Mouse (Mus musculus) spleen, postnatal 14 days (tissue): Measurements from ENCODE around the gene Cd3d.
"Not testable (repeated sequence)": the region's sequence is repeated elsewhere in the genome, so short reads cannot be mapped to it uniquely, and the experiment has no call there.

Experiments used
- DNase-seq, 2 experiments: peaks; one replicate each; pipeline ENCODE4 v3.0.0; 2021 to 2022; ENCODE audit warnings: low spot score in 2 of 2

Gene Cd3d

DNA sequence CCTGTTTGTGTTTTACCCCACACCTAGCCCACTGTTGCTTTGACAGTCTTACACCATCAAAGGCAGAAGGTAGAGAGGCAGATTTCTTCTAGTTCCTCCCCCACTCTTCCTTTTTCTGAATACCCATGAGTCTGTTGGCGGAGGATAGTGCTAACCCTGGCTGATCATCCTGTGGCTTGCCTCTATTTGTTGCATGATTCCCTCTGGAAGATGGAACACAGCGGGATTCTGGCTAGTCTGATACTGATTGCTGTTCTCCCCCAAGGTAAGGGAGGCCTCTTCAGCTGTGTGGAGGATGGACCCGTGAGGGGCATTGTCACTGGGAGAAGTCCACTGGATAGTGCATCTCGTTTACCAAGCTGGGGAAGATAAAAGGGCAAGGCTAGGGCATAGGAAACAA is at the start of gene Cd3d:
Gene Cd3d (plus strand): TSS at position 111 of the 400 bp plus-strand sequence.
- DNase-seq = no peak

DNA sequence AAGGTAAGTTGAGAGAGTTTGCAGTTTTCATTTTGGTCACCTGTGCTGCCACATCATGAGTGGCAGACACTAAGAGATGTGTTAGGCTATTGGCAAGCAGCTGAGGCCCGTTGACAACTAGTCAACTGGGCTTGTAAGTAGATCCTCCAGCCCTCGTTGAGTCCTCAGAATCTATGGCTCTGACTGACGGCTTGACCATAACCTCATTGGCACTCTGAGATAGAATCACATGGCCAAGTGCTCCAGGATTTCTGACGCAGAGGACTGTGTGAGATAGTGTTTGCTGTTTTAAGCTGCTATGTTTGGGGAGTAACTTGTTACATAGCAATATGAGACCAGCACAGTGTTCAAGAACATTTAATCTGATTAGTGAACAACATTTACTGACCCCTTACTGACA is 39.8 kb upstream of the Cd3d start:
- no peak for DNase-seq

DNA sequence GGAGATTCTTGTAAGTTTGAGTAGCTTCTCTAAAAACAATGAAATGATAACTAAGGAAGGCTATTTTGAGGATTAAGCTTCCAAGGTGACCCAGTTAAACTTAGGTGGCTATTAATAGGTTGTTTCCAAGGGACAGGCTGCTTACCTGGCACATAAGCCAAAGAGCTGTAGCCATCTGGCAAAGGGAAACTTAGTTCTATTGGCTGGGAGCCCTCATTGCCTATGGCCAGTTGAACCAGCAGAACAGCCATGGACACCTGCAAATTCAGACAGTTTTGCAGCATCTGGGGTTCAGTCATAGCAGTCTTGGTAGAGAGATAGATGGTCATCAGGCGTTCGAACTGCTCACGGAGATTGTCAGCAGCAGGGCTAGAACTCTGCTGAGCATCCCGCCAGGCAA is 39.2 kb upstream of the Cd3d start:
- no peak for DNase-seq

DNA sequence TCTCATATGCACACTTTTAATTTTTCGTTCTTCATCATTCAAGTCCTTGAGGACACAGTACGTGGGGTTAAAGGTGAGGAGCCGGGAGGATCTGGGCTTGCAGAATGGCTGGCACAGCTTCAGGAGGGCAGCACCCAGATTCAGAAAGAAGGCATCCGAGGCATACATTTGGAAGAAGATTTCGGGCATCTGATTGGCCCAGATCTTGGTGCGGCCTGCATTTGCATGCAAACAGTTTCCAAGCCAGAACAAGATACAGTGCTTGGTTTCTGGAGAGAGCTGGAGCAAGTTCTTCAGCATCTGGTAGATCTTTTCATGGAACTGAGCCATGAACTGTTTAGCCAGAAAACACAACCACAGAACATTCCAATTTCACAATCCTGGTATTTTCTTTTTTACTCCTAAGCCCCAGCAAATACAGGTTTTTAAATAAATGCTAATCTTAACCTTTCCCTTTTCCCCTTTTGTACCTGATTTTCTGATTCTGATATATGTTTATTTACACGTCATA is 35.3 kb upstream of the Cd3d start:
- DNase-seq = no peak

DNA sequence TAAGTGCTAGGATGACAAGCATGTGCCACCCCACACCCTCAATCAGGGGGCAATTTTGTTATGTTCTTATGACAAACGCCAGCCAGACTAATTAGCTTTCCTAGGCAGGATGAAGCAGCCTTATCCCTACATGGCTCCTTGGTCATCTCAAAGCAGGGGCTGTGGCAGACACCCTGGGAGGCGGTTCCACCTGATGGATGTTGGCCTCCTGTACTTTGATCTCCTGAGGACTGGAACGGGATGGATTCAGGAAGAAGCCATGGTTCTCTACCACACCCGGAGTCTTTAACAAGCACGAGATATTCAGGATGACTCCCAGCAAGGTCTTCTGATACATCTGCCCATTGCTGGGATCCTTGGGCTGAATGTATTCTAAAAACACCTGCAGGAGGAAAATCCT is 33.8 kb upstream of the Cd3d start:
- no peak for DNase-seq

DNA sequence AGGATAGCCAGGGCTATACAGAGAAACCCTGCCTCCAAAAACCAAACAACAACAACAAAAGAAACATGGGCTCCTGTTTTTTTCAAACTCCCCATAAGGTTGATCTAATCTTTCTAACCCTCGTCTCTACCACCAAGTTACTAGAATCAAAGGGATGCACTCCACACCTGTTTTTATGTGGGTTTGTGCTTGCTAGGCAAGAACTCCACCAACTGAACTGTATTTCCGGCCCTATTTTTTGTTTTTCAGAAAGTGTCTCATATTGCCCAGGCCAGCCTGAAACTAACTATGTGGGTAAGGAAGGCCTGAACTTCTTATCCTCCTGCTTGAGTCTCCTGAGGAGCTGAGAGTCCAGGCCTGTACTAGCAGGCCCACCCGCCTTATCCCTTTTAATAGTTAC is 27.2 kb upstream of the Cd3d start:
- DNase-seq = no peak

DNA sequence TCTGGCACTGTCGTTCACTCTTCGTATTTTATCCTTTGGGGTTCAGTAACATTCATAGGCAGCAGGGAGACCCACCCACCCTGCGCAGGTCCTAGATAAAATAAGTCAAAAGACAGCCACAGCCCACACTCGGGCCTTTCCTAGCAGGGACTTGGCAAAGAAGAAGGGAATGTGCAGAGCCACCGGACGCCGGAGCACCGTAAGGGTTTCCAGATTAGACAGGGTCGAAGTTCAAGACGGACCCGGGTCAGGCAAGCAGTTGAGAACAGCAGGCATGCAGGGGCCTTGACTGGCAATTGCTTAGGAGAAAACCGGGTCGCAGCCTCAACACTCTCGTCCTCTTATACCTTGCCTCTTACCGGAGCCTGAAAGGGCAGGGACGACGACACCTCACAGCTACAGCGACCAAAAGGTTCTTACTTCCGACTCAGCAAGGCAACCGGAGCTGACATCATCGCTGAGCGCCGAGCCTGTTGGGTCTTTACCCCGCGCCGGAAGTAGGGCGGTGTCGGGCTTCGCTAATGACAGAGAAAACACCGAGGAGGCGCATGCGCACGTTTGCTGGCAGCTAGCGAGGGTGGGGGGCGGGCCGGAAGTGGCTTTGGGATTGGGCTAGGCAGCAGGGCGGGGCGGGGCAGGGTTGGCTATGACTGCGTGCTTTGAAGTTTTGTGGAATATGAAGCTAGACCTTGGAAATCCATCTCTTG is 16.3 kb upstream of the Cd3d start, which contains the start of gene Ube4a:
Gene Ube4a (minus strand): TSS at position 475 of the 707 bp plus-strand sequence.
- DNase-seq = peak; percentile 97 to 100

DNA sequence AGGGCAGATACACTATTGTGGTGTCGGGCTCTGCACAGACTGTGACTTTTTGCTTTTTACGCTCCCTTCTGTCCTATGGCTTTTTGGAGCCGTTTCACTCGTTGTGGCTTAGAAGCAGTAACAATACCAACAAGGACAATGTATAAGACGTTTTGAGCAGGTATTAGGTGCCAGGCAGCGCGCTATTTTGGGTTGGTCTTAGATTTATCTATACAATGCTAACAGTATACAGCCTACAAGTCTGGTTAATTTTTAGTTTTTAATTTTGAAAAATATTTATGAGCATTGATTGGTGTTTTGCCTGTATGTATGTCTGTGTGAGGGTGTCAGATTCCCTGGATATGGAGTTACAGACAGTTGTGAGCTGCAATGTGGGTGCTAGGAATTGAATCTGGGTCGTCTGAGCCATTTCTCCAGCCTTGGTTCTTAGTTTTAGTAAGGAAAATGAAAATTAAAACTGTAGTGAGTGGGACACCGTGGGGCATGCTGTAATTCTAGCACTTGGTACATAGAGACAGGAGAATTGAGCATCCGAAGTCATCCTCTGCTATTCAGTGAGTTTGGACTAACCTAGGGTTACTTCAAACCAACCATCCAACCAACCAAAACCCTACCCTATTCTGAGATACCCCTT is 15.6 kb upstream of the Cd3d start:
- no peak for DNase-seq

DNA sequence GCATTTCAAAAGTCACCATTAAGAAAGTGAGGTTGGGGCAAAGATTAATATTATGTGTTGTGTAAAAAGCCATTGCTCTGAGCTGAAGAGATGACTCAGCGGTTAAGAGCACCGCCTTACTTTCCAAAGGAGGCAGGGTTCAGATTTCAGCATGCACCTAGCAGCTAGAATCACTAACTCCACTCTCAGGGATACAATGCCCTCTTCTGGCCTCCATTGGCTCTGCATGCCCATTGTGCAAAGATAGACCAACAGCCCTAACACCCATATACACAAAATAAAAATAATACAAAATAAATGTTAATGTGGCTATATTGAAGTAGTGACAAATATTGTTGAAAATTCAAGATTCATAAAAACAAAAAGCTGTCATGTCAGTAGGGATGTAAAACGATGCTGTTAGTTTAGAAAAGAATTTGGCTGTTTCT is 14.8 kb upstream of the Cd3d start:
- DNase-seq = peak; percentile 57 to 77

DNA sequence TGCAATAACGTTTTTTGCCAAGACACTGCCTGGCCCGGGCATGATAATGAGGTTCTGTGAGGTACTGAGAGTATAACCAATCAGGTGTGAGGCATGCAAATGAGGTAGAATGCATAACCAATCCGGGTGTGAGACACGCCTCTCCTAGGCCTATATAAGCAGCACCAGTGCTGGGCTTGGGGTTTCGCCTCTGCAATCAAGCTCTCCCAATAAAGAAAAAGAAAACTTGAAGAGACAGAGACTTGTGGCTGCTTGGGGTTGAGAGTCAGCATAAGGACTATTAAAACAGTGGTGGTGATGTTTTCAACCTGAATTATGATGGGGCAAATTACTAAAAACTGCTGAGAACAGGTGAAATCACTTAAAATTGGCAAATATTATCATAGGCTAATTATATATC is 13.8 kb upstream of the Cd3d start:
- DNase-seq = not testable (repeated sequence)

DNA sequence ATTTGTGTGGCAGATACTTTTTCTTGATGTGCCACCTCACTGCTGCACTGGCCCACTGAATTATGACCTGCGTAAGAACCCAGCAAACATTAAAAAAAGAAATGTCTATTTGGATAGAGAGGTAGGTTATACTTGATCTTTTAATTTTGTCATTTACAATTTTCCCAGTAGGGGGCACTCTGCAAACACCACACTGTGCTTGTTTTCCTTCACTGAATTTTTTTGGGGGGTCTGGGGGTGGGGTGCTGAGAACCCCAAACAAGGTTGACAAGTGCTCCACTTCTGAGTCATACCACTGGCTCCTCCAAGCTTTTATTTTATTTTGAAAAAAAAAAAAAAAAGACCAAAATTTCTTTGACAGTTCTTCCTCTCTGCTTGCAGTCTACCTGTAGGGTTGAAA is 12.1 kb upstream of the Cd3d start:
- no peak for DNase-seq

DNA sequence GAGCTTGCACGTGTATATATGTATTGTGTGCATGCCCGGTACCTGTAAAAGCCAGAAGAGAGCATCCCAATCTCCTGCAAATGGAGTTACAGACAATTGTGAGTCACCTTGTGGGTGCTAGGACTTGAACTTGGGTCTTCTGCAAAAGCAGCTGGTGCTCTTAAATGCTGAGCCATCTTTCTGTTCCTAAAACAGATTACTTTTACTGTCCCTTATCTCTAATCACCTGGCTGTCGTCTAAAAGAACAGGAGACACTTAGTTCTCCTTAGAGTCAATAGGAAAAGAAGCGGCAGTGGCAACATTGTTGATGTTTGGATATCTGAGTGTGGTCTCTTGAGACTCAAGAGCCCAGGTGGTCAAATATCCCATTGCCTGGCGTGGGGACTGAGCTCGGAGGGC is 3.8 kb upstream of the Cd3d start:
- DNase-seq = no peak

DNA sequence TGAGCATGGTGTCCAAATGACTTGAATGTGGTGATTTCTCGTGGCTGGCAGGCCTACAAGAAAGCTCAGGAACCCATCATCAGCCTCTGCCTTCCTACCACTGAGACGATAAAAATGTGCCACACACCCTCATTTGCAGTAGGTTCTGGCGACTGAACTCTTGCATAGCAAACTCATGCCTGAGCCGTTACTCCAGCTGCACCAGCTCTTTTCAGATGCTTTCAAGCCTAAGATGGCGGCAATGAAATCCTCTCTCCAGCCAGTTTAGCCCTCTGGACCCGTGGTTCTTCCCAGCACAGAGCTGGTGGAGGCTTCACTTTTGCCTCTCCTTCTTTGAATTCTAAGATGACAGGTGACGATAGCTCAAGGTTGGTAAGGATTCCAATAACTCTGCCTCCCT is 1.8 kb upstream of the Cd3d start:
- no peak for DNase-seq

DNA sequence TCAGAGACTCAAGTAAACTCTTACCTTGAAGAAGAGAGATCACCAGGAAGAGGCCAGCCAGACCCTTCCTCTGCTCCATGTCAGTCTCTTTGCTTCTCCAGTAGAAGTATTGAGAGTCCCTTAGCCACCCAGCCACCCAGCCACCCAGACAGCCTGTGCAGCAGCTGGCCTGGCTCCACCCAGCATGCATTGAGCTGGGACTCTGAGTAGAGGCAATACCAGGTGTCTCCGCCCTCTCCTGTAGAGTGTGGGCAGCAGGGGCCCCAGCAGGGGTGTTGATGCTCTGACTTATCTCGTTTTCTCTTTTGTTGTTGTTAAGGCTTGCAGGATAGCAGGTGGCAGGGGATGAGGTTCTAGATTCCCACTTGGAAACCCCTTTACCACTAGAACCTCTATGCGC is 1.3 kb upstream of the Cd3d start, which contains the start of gene Cd3g:
Gene Cd3g (minus strand): TSS at position 190 of the 400 bp plus-strand sequence.
- DNase-seq = peak in 1 of 2 experiments; percentile 24

DNA sequence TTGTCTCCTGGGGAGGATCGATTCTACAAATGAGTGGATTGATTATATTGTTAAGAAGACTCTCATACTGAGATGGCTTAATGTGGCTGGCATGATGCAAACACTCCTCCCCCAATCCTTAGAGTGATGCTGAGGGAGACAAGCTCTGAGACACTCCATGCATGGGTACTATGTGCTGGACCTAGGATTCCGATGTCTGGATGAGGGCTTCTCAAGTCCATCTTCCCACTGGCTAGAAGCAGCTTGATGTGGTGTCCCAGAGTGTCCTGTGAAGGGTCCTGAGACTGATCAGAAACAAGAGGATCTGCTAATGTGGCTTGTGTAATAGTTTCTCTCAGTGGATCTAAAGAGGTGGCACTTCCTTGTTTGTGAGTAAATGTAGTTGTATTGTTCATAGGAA is 482 bp upstream of the Cd3d start:
- no peak for DNase-seq

DNA sequence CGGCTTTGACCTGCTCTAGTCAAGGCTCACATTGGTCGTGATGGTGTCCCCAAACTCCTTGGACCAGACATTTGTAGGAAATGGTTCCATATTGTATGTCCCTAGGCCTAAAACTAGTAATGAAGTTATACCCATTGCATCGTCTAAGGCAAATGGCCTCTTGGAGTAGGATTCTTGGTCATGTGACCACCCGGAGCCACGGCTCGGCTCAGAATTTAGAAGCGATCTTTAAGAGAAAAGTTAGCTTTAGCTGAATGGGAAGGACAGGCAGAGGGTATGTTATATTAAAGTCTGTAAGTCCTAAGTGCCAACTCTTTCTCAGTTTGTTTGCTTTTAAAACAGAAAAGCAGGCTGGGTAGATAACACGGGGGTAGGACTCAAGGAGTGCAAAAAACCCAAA is 495 bp downstream of the Cd3d start:
- DNase-seq = no peak

DNA sequence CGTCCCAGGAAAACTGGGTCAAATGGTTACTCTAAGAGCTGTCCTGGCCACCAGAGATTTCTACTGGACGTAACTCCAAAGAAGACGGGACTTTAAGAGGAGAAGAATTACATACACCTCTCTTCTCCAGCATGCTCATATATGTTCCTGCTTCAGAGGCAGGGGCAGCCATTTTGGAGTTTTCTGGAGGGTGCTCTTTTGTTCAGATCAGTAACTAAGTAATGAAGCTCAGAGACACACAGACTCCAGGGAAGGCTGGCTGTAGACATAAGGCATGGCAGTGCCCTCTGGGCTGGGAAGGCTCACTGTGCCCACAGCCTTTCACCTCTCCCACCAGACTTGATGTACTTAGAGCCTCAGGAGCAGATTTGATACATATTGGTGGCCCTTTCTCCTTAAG is 945 bp downstream of the Cd3d start:
- no peak for DNase-seq

DNA sequence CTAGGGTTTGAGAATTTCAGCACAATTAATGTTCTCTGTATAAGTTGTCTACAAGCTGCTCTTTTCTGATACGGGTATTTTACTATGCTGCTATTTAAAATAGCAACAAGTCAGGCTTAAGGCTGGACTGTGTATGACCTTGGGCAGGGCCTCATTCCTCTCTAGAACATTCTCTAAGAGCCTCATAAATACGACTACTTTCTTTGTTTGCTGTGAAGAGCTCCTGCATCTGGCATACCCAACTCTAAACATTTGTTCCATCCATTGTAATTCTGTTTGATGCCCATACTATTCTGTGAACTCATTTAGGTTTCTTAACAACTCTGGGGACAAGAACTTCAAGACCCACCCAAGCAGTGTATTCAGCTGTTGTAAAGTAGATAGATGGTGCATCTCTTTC is 1.4 kb downstream of the Cd3d start:
- no peak for DNase-seq

DNA sequence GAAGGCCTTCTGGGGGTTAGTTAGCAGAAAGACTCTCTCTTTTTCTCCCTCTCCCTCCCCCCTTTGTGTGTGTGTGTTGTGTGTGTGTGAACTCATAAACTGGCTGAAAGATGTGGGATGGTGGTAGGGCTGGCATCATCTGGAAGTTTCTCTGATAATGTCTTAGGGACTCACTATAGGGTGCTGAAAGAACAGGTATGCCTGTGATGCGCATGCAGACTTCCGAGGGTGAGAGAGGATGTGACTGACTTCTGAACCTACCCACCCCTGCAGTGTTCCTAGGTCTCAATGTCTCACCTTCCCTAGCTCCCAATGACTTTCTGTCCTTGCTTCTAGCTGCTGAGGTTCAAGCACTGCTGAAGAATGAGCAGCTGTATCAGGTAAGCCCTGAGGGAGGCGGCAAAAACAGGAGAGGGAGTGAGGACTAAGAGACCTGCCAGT is 4.2 kb downstream of the Cd3d start:
- DNase-seq = no peak

DNA sequence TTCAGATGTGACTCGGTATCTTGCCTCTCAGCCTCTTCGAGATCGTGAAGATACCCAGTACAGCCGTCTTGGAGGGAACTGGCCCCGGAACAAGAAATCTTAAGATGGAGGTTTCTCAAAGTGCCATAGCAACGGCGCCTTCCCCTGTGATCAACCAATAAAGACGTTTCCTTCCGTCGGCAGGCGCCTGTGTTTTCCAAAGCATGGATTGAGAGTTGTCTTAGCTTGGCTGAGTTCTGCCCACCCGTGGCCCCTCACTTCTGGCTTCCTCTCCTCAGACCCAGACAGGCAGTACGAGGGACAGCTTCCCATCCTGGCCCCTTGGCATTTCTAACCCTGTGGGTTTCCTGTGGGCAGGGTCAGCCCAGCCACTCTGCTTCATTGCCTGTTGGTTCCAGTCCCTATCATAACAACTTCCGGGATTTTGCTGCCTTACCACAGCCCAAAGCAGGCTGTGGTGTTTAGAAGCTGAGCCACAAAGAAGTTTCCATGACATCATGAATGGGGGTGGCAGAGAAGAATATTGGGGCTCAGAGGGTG is 4.7 kb downstream of the Cd3d start:
- DNase-seq = peak; percentile 33 to 45

DNA sequence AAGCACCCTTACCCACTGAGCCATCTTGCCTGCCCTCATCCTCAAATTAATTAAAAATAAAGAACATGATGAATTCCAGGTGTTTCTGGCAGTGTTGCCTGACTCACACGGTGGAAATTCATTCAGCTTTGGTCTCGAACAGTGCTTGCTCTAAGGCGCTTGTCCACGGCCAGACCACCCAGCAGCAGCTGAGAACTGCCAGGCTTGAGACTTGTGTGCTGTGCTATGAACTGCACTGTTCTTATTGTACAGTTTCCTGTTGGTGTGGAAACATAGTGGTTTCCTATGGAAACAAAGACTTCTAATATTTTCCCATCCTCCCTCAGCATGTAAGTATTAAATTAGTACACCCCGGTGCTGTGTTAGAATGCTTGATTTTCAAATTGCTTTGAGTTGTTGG is 5.4 kb downstream of the Cd3d start:
- no peak for DNase-seq

DNA sequence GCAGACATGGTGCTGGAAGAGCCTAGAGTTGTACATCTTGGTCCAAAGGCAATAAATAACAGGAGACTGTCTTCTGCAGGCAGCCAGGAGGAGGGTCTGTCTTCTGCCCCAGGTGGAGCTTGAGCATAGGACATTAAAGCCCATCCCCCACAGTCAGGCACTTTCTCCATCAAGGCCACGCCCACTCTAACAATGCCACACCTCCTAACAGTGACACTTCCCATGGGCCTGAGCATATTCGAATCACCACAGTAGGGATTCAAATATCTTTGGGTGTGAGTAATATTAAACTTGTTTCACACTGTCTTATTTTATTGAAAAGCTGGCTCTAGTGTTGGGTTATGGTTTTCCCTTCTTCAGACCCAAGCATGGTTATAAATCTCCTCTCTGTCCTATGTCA is 10.2 kb downstream of the Cd3d start:
- no peak for DNase-seq

DNA sequence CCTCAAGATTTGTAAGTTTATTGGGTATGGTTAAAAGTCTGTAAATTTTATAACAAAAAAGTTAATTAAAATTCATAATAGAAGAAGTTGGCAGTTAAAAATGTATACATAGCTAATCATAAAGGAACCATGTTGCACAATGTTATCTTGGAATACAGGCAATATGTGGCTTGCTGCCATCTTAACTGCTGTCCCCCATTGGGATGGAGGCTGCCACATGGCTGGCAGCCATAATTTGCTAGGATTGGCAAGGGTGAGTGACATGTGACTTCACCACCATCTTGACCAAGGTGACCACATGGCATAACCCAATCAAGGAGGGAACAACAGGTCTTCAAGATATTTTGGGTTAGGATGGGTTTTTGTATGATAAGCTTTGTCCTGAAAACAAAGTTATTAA is 10.7 kb downstream of the Cd3d start:
- DNase-seq = no peak
